Mouse (Mus musculus): Measurements from ENCODE around the gene Ppp1r12a. TPM values are rescaled to one million over a fixed set of nuclear protein-coding genes. Genes with fewer than 3 reads are reported as not detected.
"Not testable (repeated sequence)": the region's sequence is repeated elsewhere in the genome, so short reads cannot be mapped to it uniquely, and the experiment has no call there.

The Ppp1r12a gene
- polyA plus RNA-seq, 1 experiment from 2014 or later: 71.0 TPM

GRCm38 (mm10) chr10:108255812-108256376 lies 93.9 kb downstream of the Ppp1r12a start:
- no peak for ATAC-seq
- no peaks in the 10 kb centered on the region for H3K9me3 ChIP-seq (replicated peaks; ENCODE audit: control insufficient read depth, low read length, poor library complexity, severe bottlenecking)
- no peaks in the 10 kb centered on the region for H3K27me3 ChIP-seq (ENCODE audit: control insufficient read depth, insufficient read depth, low read depth, low read length)
- H3K4me2 ChIP-seq (ENCODE audit: low read length): no peak overlapping the region
- 87% methylated on average over 7 of the region's 7 CpGs for WGBS
- H3K9ac ChIP-seq (ENCODE audit: low read depth, low read length): no peak overlapping the region
- no peak overlapping the region for H3K4me3 ChIP-seq (ENCODE audit: low read depth, low read length)
- H3K27ac ChIP-seq (ENCODE audit: low read length): no peak overlapping the region
- H3K36me3 ChIP-seq (ENCODE audit: control insufficient read depth, insufficient read depth, low read length): peaks cover 15% of the 10 kb centered on the region
- no peaks in the 10 kb centered on the region for H3K4me1 ChIP-seq (ENCODE audit: control insufficient read depth, insufficient read depth, low read length)

- no peak overlapping the region for H3K9ac ChIP-seq (ENCODE audit: low read depth, low read length)
- no peak overlapping the region for H3K4me2 ChIP-seq (ENCODE audit: low read length)
- peaks cover 10% of the 10 kb centered on the region for H3K36me3 ChIP-seq (ENCODE audit: control insufficient read depth, insufficient read depth, low read length)
- no peaks in the 10 kb centered on the region for H3K27me3 ChIP-seq (ENCODE audit: control insufficient read depth, insufficient read depth, low read depth, low read length)
- H3K27ac ChIP-seq (ENCODE audit: low read length): no peak overlapping the region
- no peaks in the 10 kb centered on the region for H3K9me3 ChIP-seq (replicated peaks; ENCODE audit: control insufficient read depth, low read length, poor library complexity, severe bottlenecking)
- 90% methylated on average over 10 of the region's 10 CpGs for WGBS
- H3K4me1 ChIP-seq (ENCODE audit: control insufficient read depth, insufficient read depth, low read length): no peaks in the 10 kb centered on the region
- H3K4me3 ChIP-seq (ENCODE audit: low read depth, low read length): no peak overlapping the region
- no peak for ATAC-seq
Measured at GRCm38 (mm10) chr10:108260931-108261330, 98.9 kb downstream of the Ppp1r12a start.

GRCm38 (mm10) chr10:108264641-108265040 lies 102.6 kb downstream of the Ppp1r12a start:
- Histone ChIP-seq H3K27me3 (ENCODE audit: control insufficient read depth, insufficient read depth, low read depth, low read length) (no peaks in the 10 kb centered on the region), H3K36me3 (ENCODE audit: control insufficient read depth, insufficient read depth, low read length) (peaks cover 15% of the 10 kb centered on the region), H3K4me1 (ENCODE audit: control insufficient read depth, insufficient read depth, low read length) (no peaks in the 10 kb centered on the region), H3K4me3 (ENCODE audit: low read depth, low read length) (no peak overlapping the region), H3K9me3 (replicated peaks; ENCODE audit: control insufficient read depth, low read length, poor library complexity, severe bottlenecking) (no peaks in the 10 kb centered on the region), H3K4me2 (ENCODE audit: low read length) (no peak overlapping the region), H3K9ac (ENCODE audit: low read depth, low read length) (no peak overlapping the region), H3K27ac (ENCODE audit: low read length) (no peak overlapping the region)
- WGBS: 93% methylated on average over 27 of the region's 27 CpGs
- no peak for ATAC-seq

GRCm38 (mm10) chr10:108271201-108271600 lies 109.2 kb downstream of the Ppp1r12a start:
- Histone ChIP-seq H3K9me3 (replicated peaks; ENCODE audit: control insufficient read depth, low read length, poor library complexity, severe bottlenecking) (no peaks in the 10 kb centered on the region), H3K4me2 (ENCODE audit: low read length) (no peak overlapping the region), H3K9ac (ENCODE audit: low read depth, low read length) (no peak overlapping the region), H3K27ac (ENCODE audit: low read length) (no peak overlapping the region), H3K27me3 (ENCODE audit: control insufficient read depth, insufficient read depth, low read depth, low read length) (no peaks in the 10 kb centered on the region), H3K4me1 (ENCODE audit: control insufficient read depth, insufficient read depth, low read length) (no peaks in the 10 kb centered on the region), H3K36me3 (ENCODE audit: control insufficient read depth, insufficient read depth, low read length) (peaks cover 19% of the 10 kb centered on the region), H3K4me3 (ENCODE audit: low read depth, low read length) (no peak overlapping the region)
- no peak for ATAC-seq
- WGBS: 49% methylated on average over 7 of the region's 7 CpGs

GRCm38 (mm10) chr10:108276678-108277077 lies 114.7 kb downstream of the Ppp1r12a start:
- Histone ChIP-seq H3K4me1 (ENCODE audit: control insufficient read depth, insufficient read depth, low read length) (no peaks in the 10 kb centered on the region; the same call in 1 of the 2 replicates), H3K9me3 (replicated peaks; ENCODE audit: control insufficient read depth, low read length, poor library complexity, severe bottlenecking) (no peaks in the 10 kb centered on the region), H3K27ac (ENCODE audit: low read length) (no peak overlapping the region), H3K4me2 (ENCODE audit: low read length) (no peak overlapping the region), H3K27me3 (ENCODE audit: control insufficient read depth, insufficient read depth, low read depth, low read length) (no peaks in the 10 kb centered on the region), H3K4me3 (ENCODE audit: low read depth, low read length) (no peak overlapping the region), H3K36me3 (ENCODE audit: control insufficient read depth, insufficient read depth, low read length) (peaks cover 18% of the 10 kb centered on the region), H3K9ac (ENCODE audit: low read depth, low read length) (no peak overlapping the region)
- WGBS: 35% methylated on average over 6 of the region's 6 CpGs
- no peak for ATAC-seq

- H3K4me3 ChIP-seq (ENCODE audit: low read depth, low read length): no peak overlapping the region
- no peaks in the 10 kb centered on the region for H3K27me3 ChIP-seq (ENCODE audit: control insufficient read depth, insufficient read depth, low read depth, low read length)
- 68% methylated on average over 7 of the region's 7 CpGs for WGBS
- H3K9ac ChIP-seq (ENCODE audit: low read depth, low read length): no peak overlapping the region
- no peak overlapping the region for H3K27ac ChIP-seq (ENCODE audit: low read length)
- H3K4me1 ChIP-seq (ENCODE audit: control insufficient read depth, insufficient read depth, low read length): no peaks in the 10 kb centered on the region; the same call in 1 of the 2 replicates
- ATAC-seq: no peak
- no peaks in the 10 kb centered on the region for H3K9me3 ChIP-seq (replicated peaks; ENCODE audit: control insufficient read depth, low read length, poor library complexity, severe bottlenecking)
- H3K4me2 ChIP-seq (ENCODE audit: low read length): no peak overlapping the region
- peaks cover 18% of the 10 kb centered on the region for H3K36me3 ChIP-seq (ENCODE audit: control insufficient read depth, insufficient read depth, low read length)
Measured at GRCm38 (mm10) chr10:108277198-108277597, 115.2 kb downstream of the Ppp1r12a start.

GRCm38 (mm10) chr10:108281099-108281498 lies 119.1 kb downstream of the Ppp1r12a start:
- not testable (repeated sequence) for H3K4me1 ChIP-seq (ENCODE audit: control insufficient read depth, insufficient read depth, low read length); H3K9ac ChIP-seq (ENCODE audit: low read depth, low read length); ATAC-seq; H3K4me3 ChIP-seq (ENCODE audit: low read depth, low read length); H3K9me3 ChIP-seq (replicated peaks; ENCODE audit: control insufficient read depth, low read length, poor library complexity, severe bottlenecking); H3K27me3 ChIP-seq (ENCODE audit: control insufficient read depth, insufficient read depth, low read depth, low read length); H3K27ac ChIP-seq (ENCODE audit: low read length); H3K4me2 ChIP-seq (ENCODE audit: low read length)
- WGBS: 100% methylated on average over 2 of the region's 5 CpGs
- H3K36me3 ChIP-seq (ENCODE audit: control insufficient read depth, insufficient read depth, low read length): peaks cover 11% of the 10 kb centered on the region

- Histone ChIP-seq H3K27ac (ENCODE audit: low read length) (no peak overlapping the region), H3K4me1 (ENCODE audit: control insufficient read depth, insufficient read depth, low read length) (no peaks in the 10 kb centered on the region), H3K9me3 (replicated peaks; ENCODE audit: control insufficient read depth, low read length, poor library complexity, severe bottlenecking) (no peaks in the 10 kb centered on the region), H3K4me2 (ENCODE audit: low read length) (no peak overlapping the region), H3K4me3 (ENCODE audit: low read depth, low read length) (no peak overlapping the region), H3K9ac (ENCODE audit: low read depth, low read length) (no peak overlapping the region), H3K36me3 (ENCODE audit: control insufficient read depth, insufficient read depth, low read length) (peaks cover 8% of the 10 kb centered on the region), H3K27me3 (ENCODE audit: control insufficient read depth, insufficient read depth, low read depth, low read length) (no peaks in the 10 kb centered on the region)
- ATAC-seq: no peak
- 95% methylated on average over 6 of the region's 6 CpGs for WGBS
Measured at GRCm38 (mm10) chr10:108282351-108282750, 120.4 kb downstream of the Ppp1r12a start.

- Histone ChIP-seq H3K4me1 (ENCODE audit: control insufficient read depth, insufficient read depth, low read length) (no peaks in the 10 kb centered on the region), H3K9ac (ENCODE audit: low read depth, low read length) (no peak overlapping the region), H3K4me3 (ENCODE audit: low read depth, low read length) (no peak overlapping the region), H3K36me3 (ENCODE audit: control insufficient read depth, insufficient read depth, low read length) (peaks cover 6% of the 10 kb centered on the region), H3K9me3 (replicated peaks; ENCODE audit: control insufficient read depth, low read length, poor library complexity, severe bottlenecking) (no peaks in the 10 kb centered on the region), H3K27ac (ENCODE audit: low read length) (no peak overlapping the region), H3K4me2 (ENCODE audit: low read length) (no peak overlapping the region), H3K27me3 (ENCODE audit: control insufficient read depth, insufficient read depth, low read depth, low read length) (no peaks in the 10 kb centered on the region)
- no peak for ATAC-seq
- WGBS: 96% methylated on average over 2 of the region's 2 CpGs
Measured at GRCm38 (mm10) chr10:108283418-108283817, 121.4 kb downstream of the Ppp1r12a start.

Data from midbrain, embryonic 16.5 days (tissue).